Mouse (Mus musculus) adrenal gland, postnatal 36 days (tissue): ENCODE data around the gene Ly86. TPM values are rescaled to one million over a fixed set of nuclear protein-coding genes. Genes with fewer than 3 reads are reported as not detected.
A peak's percentile ranks its signal among the peaks of the same experiment; 100 is the strongest.

Experiments used
- DNase-seq, 2 experiments: peaks; one replicate each; pipeline ENCODE4 v3.0.0; 2021; ENCODE audit warnings: mixed read lengths in 1 of 2
- total RNA-seq, 2 experiments: library from RNA; stranded (reverse); gene quantifications; 2 replicates each; pipeline ENCODE4 v1.2.3; 2021

Gene Ly86
- total RNA-seq, 2 experiments from 2014 or later = 4.2 to 5.4 TPM

GRCm38 (mm10) chr13:37433142-37433541 lies 88.1 kb downstream of the Ly86 start:
- DNase-seq = no peak

GRCm38 (mm10) chr13:37433730-37434129 lies 88.7 kb downstream of the Ly86 start:
- DNase-seq = no peak

GRCm38 (mm10) chr13:37434137-37434772 lies 89.2 kb downstream of the Ly86 start:
- peak; percentile 44 to 58 for DNase-seq

GRCm38 (mm10) chr13:37434841-37435240 lies 89.8 kb downstream of the Ly86 start:
- no peak for DNase-seq

GRCm38 (mm10) chr13:37436267-37437013 lies 91.4 kb downstream of the Ly86 start:
- no peak for DNase-seq

- no peak for DNase-seq
Observed at GRCm38 (mm10) chr13:37438788-37439187, 93.8 kb downstream of the Ly86 start.

GRCm38 (mm10) chr13:37439477-37439876 lies 94.5 kb downstream of the Ly86 start:
- DNase-seq = no peak

- DNase-seq = no peak
Observed at GRCm38 (mm10) chr13:37439941-37440340, 94.9 kb downstream of the Ly86 start.

GRCm38 (mm10) chr13:37440593-37441307 lies 95.7 kb downstream of the Ly86 start:
- DNase-seq = no peak

- no peak for DNase-seq
Observed at GRCm38 (mm10) chr13:37442058-37442457, 97.0 kb downstream of the Ly86 start.

- peak; percentile 56 to 61 for DNase-seq
Observed at GRCm38 (mm10) chr13:37442531-37442930, 97.5 kb downstream of the Ly86 start.

- DNase-seq = no peak
Observed at GRCm38 (mm10) chr13:37446699-37447258, 101.8 kb downstream of the Ly86 start.

- no peak for DNase-seq
Observed at GRCm38 (mm10) chr13:37451021-37451420, 106.0 kb downstream of the Ly86 start.

GRCm38 (mm10) chr13:37451471-37451870 lies 106.5 kb downstream of the Ly86 start:
- no peak for DNase-seq

- peak; percentile 48 to 69 for DNase-seq
Observed at GRCm38 (mm10) chr13:37452022-37452941, 107.3 kb downstream of the Ly86 start.

GRCm38 (mm10) chr13:37453203-37453602 lies 108.2 kb downstream of the Ly86 start:
- peak; percentile 88 to 89 for DNase-seq

GRCm38 (mm10) chr13:37454356-37454755 lies 109.3 kb downstream of the Ly86 start:
- peak in 1 of 2 experiments; percentile 39 for DNase-seq

- peak in 1 of 2 experiments; percentile 57 for DNase-seq
Observed at GRCm38 (mm10) chr13:37455561-37455960, 110.6 kb downstream of the Ly86 start.

GRCm38 (mm10) chr13:37457007-37457827 lies 112.2 kb downstream of the Ly86 start:
- peak; percentile 72 to 74 for DNase-seq

- no peak for DNase-seq
Observed at GRCm38 (mm10) chr13:37458557-37458956, 113.5 kb downstream of the Ly86 start.

- DNase-seq = no peak
Observed at GRCm38 (mm10) chr13:37459022-37459421, 114.0 kb downstream of the Ly86 start.
